Mouse (Mus musculus): ENCODE measurements at regions not wholly inside any gene's neighbourhood (a gene's known extent, or its start where the extent isn't known, plus 50 kb on each side); places are given as distances from the start of the nearest gene placed in this dataset.

DNA sequence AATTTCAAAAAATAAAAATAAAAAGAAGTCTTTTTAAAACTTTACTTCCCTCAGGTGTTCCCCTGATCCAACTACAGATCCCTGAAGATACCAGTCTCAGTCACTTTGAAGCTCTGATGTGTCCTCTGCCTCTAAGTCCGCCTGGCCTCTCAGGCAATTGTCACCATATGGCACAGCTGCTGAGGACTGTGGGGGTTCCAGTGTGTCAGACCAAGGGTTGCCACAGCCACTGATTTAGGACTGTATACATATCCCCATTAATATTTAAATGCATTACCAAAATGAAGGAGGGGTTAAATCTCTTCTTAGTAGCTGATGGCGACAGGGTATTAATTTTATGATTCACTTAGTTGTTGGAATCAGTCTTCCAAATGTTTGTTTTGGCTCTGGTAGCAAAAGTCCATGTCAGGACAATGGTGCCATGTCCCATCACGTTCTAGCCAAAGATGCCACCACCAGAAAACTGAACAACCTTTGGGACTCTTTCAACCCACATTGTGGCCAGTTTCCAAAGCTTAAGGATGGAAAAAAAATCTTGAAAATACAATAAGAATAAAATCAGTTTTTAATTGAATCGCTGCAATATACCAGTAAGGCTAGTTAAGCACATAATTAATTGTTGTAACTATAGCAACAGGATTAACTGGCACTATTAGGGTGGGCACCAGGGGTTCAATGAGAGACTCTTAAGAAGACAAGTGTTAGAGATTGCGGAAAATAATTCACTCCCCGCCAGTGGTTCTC lies 62.5 kb downstream of the Arrdc4 start:
- Histone ChIP-seq H3K36me3 (no peaks in the 10 kb centered on the region), H3K9ac (no peak overlapping the region), H3K9me3 (no peaks in the 10 kb centered on the region), H3K4me2 (no peak overlapping the region), H3K27me3 (no peaks in the 10 kb centered on the region), H3K4me3 (no peak overlapping the region), H3K4me1 (replicated peaks) (peaks cover 16% of the 10 kb centered on the region), H3K27ac (replicated peaks) (no peak overlapping the region)
- WGBS: 54% methylated on average over 6 of the region's 6 CpGs
- peak; percentile 81 for ATAC-seq (ENCODE audit: low FRiP score, low read depth)

GRCm38 (mm10) chr7:68682929-68683643 lies 66.0 kb downstream of the Arrdc4 start:
- H3K4me3 ChIP-seq: no peak overlapping the region
- H3K4me1 ChIP-seq (replicated peaks): peaks cover 16% of the 10 kb centered on the region
- no peaks in the 10 kb centered on the region for H3K9me3 ChIP-seq
- H3K9ac ChIP-seq: no peak overlapping the region
- no peak overlapping the region for H3K27ac ChIP-seq (replicated peaks)
- H3K27me3 ChIP-seq: no peaks in the 10 kb centered on the region
- H3K36me3 ChIP-seq: no peaks in the 10 kb centered on the region
- H3K4me2 ChIP-seq: no peak overlapping the region
- no peak for ATAC-seq (ENCODE audit: low FRiP score, low read depth)
- 75% methylated on average over 5 of the region's 5 CpGs for WGBS

DNA sequence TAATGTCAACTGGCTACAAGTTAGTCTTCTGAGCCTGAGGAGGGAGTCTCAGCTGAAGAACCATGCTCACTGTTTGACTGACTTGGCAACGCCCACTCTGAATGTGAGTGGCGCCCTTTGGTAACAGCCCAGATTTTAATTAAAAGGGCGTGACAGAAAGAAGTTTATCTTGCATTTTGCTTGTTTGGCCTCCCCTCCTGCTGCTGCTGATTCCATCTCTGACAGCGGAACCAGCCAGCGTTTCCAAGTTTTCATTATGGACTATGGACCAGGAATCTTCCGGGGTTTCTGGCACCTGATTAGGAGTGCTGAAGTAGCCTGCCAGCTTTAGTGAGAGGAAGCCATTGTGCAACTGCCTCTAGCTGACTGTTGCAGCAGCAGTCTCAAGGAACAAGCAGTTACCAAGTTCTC lies 66.7 kb downstream of the Arrdc4 start:
- 36% methylated on average over 6 of the region's 6 CpGs for WGBS
- Histone ChIP-seq H3K4me1 (replicated peaks) (peaks cover 14% of the 10 kb centered on the region), H3K27me3 (no peaks in the 10 kb centered on the region), H3K9ac (no peak overlapping the region), H3K36me3 (no peaks in the 10 kb centered on the region), H3K4me2 (peak overlapping the region; percentile 25), H3K9me3 (no peaks in the 10 kb centered on the region), H3K4me3 (no peak overlapping the region), H3K27ac (replicated peaks) (no peak overlapping the region)
- ATAC-seq (ENCODE audit: low FRiP score, low read depth): no peak; the same call in 1 of the 2 replicates

DNA sequence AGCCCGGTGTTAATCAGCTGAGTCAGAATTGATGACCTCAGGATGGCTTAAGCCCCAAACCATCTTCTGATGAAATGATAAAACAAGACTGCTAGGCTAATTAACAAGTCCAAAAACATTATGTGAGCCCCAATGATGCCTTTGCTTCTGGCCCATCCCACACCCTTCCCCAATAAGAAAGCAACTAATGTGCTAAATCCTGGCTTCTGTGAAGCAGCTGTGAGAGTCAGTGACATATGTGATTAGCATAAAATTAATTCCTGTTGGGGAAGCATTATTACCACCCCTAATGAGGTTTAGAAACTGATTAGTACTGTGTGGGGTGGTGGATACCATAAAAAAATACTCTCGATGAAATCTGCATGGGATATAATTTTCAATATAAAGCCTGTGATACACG lies 69.3 kb downstream of the Arrdc4 start:
- Histone ChIP-seq H3K4me3 (no peak overlapping the region), H3K9ac (no peak overlapping the region), H3K4me2 (no peak overlapping the region), H3K4me1 (replicated peaks) (no peaks in the 10 kb centered on the region; the same call in none of the 2 replicates), H3K27ac (replicated peaks) (no peak overlapping the region), H3K27me3 (no peaks in the 10 kb centered on the region), H3K9me3 (no peaks in the 10 kb centered on the region), H3K36me3 (no peaks in the 10 kb centered on the region)
- no peak for ATAC-seq (ENCODE audit: low FRiP score, low read depth)
- WGBS: 67% methylated on average over 3 of the region's 3 CpGs

GRCm38 (mm10) chr7:68667790-68668732 lies 81.0 kb downstream of the Arrdc4 start:
- Histone ChIP-seq H3K36me3 (no peaks in the 10 kb centered on the region), H3K9ac (no peak overlapping the region)

GRCm38 (mm10) chr7:68667215-68667614 lies 81.8 kb downstream of the Arrdc4 start:
- Histone ChIP-seq H3K9me3 (no peaks in the 10 kb centered on the region), H3K27ac (replicated peaks) (no peak overlapping the region), H3K36me3 (no peaks in the 10 kb centered on the region), H3K4me1 (replicated peaks) (no peaks in the 10 kb centered on the region), H3K4me2 (no peak overlapping the region), H3K4me3 (no peak overlapping the region), H3K27me3 (no peaks in the 10 kb centered on the region), H3K9ac (no peak overlapping the region)
- 57% methylated on average over 4 of the region's 4 CpGs for whole genome bisulfite sequencing
- ATAC-seq (ENCODE audit: low FRiP score, low read depth): no peak

More at GRCm38 (mm10) chr7:68667790-68668732, 81.0 kb downstream of the Arrdc4 start:
- Histone ChIP-seq H3K9me3 (no peaks in the 10 kb centered on the region), H3K4me1 (replicated peaks) (no peaks in the 10 kb centered on the region), H3K27ac (replicated peaks) (no peak overlapping the region), H3K27me3 (no peaks in the 10 kb centered on the region), H3K4me2 (no peak overlapping the region), H3K4me3 (no peak overlapping the region)
- WGBS: 77% methylated on average over 12 of the region's 12 CpGs
- no peak for ATAC-seq (ENCODE audit: low FRiP score, low read depth)

DNA sequence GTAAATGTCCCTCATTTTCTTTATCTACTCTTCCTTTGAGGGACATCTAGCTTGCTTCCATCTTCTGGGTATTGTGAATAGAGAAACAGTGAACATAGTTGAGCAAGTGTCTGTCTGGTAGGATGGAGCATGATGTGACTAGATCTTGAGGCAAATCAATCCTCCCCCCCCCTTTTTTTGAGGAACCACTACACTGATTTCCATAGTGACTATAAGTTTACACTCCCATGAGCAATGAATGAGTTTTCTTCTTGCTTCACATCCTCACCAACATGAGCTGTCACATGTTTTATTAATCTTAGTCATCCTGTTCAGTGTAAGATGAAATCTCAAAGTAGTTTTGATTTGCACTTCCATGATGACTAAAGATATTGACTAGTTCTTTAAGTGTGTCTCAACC lies 92.7 kb downstream of the Arrdc4 start:
- Histone ChIP-seq H3K27ac (replicated peaks) (no peak overlapping the region), H3K4me1 (replicated peaks) (no peaks in the 10 kb centered on the region), H3K36me3 (no peaks in the 10 kb centered on the region), H3K9ac (no peak overlapping the region), H3K9me3 (no peaks in the 10 kb centered on the region), H3K27me3 (no peaks in the 10 kb centered on the region), H3K4me3 (no peak overlapping the region), H3K4me2 (no peak overlapping the region)
- no peak for ATAC-seq (ENCODE audit: low FRiP score, low read depth)

GRCm38 (mm10) chr7:68653534-68653933 lies 95.5 kb downstream of the Arrdc4 start:
- Histone ChIP-seq H3K27ac (replicated peaks) (no peak overlapping the region), H3K36me3 (no peaks in the 10 kb centered on the region), H3K4me3 (no peak overlapping the region), H3K4me2 (no peak overlapping the region), H3K9me3 (no peaks in the 10 kb centered on the region), H3K9ac (no peak overlapping the region), H3K27me3 (no peaks in the 10 kb centered on the region), H3K4me1 (replicated peaks) (no peaks in the 10 kb centered on the region)
- ATAC-seq (ENCODE audit: low FRiP score, low read depth): no peak
- WGBS: 61% methylated on average over 1 of the region's 1 CpGs

DNA sequence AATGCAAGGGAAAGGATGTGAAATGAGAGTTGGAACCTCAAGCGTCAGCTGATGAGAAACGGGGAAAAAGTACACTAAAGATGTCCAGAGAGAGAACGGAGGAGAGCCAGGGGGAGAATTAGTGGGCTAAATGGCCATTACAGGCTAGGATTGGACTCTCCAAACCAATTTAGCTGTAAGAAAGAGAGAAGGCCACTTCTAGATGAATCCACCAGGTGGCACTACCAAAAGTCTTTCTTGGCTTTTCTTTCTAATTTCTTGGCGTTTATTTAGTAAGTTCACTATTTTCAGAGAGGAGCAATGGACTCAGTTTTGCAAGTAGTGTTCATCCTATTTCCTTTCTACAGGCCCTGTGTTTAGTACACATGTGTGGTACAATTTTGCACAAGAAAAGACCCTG lies 97.6 kb downstream of the Arrdc4 start:
- Histone ChIP-seq H3K4me1 (replicated peaks) (no peaks in the 10 kb centered on the region), H3K4me2 (no peak overlapping the region)

GRCm38 (mm10) chr7:68637556-68638215 lies 111.4 kb downstream of the Arrdc4 start:
- Histone ChIP-seq H3K36me3 (no peaks in the 10 kb centered on the region), H3K4me3 (no peak overlapping the region), H3K27ac (replicated peaks) (no peak overlapping the region), H3K9me3 (no peaks in the 10 kb centered on the region), H3K27me3 (no peaks in the 10 kb centered on the region), H3K4me1 (replicated peaks) (no peaks in the 10 kb centered on the region), H3K4me2 (no peak overlapping the region), H3K9ac (no peak overlapping the region)
- WGBS: 88% methylated on average over 7 of the region's 7 CpGs
- no peak for ATAC-seq (ENCODE audit: low FRiP score, low read depth)

More for the DNA sequence above, 97.6 kb downstream of the Arrdc4 start:
- Histone ChIP-seq H3K36me3 (no peaks in the 10 kb centered on the region), H3K27ac (replicated peaks) (no peak overlapping the region), H3K9ac (no peak overlapping the region), H3K9me3 (no peaks in the 10 kb centered on the region), H3K27me3 (no peaks in the 10 kb centered on the region), H3K4me3 (no peak overlapping the region)
- WGBS: 66% methylated on average over 4 of the region's 4 CpGs
- no peak for ATAC-seq (ENCODE audit: low FRiP score, low read depth)

DNA sequence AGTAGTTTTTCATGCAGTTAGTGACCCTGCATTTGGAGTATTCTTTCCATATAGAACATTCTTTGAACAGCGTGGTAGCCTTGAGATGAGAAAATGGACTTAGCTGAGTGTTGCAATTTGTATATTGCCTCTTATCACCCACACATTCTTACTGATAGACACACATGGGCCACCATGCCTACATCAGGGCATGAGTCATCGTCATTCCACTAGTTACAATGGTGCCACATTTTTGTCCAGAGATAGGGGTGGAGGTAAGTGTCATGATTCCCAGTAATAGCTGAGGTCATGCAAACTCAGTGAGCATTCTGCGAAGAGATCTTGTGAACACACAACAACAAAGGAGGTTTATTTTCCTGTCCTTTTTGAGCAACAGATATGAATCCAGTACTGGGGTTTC lies 128.0 kb downstream of the Arrdc4 start:
- H3K4me3 ChIP-seq: no peak overlapping the region
- no peak for ATAC-seq (ENCODE audit: low FRiP score, low read depth)
- 93% methylated on average over 3 of the region's 3 CpGs for WGBS
- H3K4me1 ChIP-seq (replicated peaks): no peaks in the 10 kb centered on the region
- H3K27ac ChIP-seq (replicated peaks): no peak overlapping the region
- no peaks in the 10 kb centered on the region for H3K36me3 ChIP-seq
- no peak overlapping the region for H3K4me2 ChIP-seq
- H3K9me3 ChIP-seq: no peaks in the 10 kb centered on the region
- no peaks in the 10 kb centered on the region for H3K27me3 ChIP-seq
- no peak overlapping the region for H3K9ac ChIP-seq
